Mouse (Mus musculus) CH12F3 (cell line): Measurements from ENCODE around the gene Btbd1.
"Not testable (repeated sequence)": the region's sequence is repeated elsewhere in the genome, so short reads cannot be mapped to it uniquely, and the experiment has no call there.

ENCODE experiments used
- in situ Hi-C: fragments of 300-500 bp; cut with MboI; formaldehyde crosslinking; loops from 2 replicates; pipeline ENCODE4 v1.14.3; 2020; ENCODE audit warnings: low sequenced_read_pairs

The Btbd1 gene

GRCm38 (mm10) chr7:81850171-81850570, 20.9 kb upstream of the Btbd1 start:
- in situ Hi-C loops = no loop called here

DNA sequence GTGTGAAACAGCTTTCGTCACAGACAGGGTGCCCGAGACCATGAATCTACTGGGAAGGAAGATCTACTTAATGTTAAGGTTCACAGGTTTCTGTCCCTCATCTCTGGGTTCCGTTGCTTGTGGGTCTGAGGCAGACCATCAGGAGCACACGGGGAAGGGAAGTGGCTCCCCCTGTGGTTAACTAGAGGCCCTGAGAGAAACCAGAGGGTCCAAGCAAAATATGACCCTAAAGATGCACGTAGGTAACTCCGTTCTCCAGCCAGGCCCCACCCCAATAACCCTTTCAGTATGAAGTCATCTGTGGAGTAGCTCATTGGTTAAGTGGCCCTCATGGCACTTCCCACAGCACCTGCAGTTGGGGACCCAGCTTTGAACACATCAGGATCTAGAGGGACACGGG, 20.4 kb upstream of the Btbd1 start:
- in situ Hi-C loops = no loop called here

DNA sequence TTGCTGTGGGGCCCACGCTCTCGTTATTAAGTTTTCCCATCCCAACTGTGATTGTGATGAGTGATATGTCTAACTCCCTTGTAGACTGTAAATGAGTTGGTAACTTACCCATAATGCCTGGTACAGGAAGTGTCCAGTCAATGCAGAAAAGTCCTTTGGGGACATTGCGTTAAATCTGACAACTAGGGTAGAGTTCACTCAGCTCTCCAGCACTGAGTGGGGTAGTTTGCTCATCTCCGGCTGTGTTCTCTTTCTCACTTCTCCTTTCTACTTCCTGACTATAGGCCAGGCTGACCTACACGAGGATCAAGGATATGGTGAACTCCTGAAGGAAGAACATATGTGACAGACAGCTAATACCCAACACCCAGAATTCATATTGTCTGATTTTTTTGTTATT, 20.0 kb upstream of the Btbd1 start:
- in situ Hi-C loops = no loop called here

GRCm38 (mm10) chr7:81847777-81848176, 18.5 kb upstream of the Btbd1 start:
- in situ Hi-C loops = no loop called here

DNA sequence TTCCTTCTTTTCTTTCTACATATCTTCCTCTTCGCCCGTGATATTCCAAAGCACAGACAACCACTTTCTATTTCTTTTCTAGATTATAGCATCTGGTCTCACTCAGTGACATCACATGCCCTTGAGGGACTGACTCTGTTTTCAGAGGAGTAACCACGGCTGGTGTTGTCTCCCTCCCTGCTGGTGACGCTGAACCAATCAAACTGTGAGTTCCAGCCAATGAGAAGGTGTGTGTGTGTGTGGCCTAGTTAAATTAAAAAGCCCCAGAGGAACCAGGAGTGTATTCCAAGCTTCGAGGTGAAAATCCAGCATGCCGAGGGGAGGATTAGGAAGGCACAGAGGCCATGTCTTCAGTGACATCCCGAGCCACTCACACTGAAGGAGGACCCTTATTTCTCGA, 17.8 kb upstream of the Btbd1 start:
- in situ Hi-C loops = no loop called here

- in situ Hi-C loops = no loop called here
Observed at GRCm38 (mm10) chr7:81846008-81846407, 16.8 kb upstream of the Btbd1 start.

- in situ Hi-C loops = no loop called here
Observed at GRCm38 (mm10) chr7:81845313-81845712, 16.1 kb upstream of the Btbd1 start.

DNA sequence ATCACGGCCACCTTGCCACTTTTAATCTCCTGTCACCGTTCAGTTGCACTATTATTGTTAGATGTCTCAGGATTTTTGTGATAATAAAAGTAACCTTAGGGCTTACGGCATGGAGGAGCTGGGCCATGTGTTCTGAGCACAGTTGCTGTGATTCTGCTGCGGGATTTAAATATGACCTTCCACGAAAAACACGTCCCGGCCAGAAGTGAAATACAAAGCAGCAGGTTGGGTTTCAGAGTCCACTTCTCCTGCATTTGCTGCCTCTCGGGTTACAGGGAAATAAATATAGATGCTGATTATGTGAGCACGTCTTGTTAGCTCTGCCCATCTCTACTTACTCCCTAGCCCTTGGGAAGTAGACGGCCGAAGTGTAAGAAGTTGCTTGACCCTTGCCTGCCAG, 15.6 kb upstream of the Btbd1 start:
- in situ Hi-C loops = no loop called here

DNA sequence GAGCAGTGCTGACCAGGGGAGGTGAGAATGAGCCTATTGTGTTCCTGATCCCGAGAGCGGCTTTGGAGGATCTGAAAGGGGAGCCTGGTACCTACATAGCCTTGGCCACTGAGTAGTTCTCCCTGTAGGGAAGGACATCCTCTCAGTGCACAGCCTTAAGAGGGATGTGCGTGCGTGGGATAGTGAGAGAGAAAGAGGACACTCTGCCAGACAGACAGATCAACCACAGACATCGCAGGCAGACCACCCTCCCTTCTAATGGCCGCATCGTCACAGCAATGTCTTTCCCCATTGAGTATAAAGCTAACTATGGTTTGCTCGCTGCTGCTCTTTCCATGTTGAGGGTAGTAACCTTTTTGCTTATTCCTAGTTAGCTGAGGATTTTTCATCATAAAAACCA, 14.7 kb upstream of the Btbd1 start:
- in situ Hi-C loops = no loop called here

- in situ Hi-C loops = no loop called here
Observed at GRCm38 (mm10) chr7:81842998-81843397, 13.8 kb upstream of the Btbd1 start.

DNA sequence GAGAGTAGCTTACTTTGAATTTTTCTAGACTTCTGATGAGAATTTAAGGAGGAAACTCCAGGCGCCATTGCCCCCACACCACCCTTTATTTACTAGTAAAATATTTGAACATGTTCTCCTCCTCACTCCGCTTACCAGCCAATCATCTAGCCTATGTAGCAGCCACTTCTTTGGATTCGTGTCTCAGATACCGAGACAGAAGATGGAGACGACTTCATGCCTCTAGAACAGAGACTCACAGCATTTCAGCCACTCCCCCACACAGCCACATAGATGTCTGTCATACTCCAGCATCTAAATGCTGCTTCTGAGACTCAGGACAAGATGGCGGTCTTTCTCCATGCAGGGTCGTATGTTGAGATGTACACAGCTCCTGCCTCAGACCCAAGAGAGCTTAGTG, 12.9 kb upstream of the Btbd1 start:
- in situ Hi-C loops = no loop called here

- in situ Hi-C loops = no loop called here
Observed at GRCm38 (mm10) chr7:81841439-81841838, 12.2 kb upstream of the Btbd1 start.

GRCm38 (mm10) chr7:81840661-81841181, 11.5 kb upstream of the Btbd1 start:
- in situ Hi-C loops = no loop called here

GRCm38 (mm10) chr7:81839746-81840145, 10.5 kb upstream of the Btbd1 start:
- in situ Hi-C loops = no loop called here

GRCm38 (mm10) chr7:81837771-81838170, 8.5 kb upstream of the Btbd1 start:
- in situ Hi-C loops = not testable (repeated sequence)

DNA sequence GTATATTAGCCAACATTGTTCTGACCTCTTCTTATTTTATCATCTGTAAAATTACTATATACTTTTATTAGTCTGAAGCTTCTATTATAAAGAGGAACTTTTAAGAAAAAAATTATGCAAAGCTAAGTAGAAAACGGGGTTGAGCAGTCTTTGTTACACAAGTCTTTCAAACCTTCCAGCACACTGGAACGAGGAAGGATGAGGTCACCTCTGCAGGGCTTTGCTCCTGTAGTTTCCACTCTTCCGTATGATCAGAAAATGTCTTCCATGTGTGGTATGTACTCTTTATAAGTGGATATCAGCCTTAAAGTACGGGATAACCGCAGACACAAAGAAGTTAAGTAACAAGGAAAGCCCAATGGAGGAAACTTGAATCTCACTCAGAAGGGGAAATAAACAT, 6.2 kb upstream of the Btbd1 start:
- in situ Hi-C loops = no loop called here

GRCm38 (mm10) chr7:81834847-81835246, 5.6 kb upstream of the Btbd1 start:
- in situ Hi-C loops = no loop called here

GRCm38 (mm10) chr7:81828681-81829378, 401 bp downstream of the Btbd1 start:
- in situ Hi-C loops = no loop called here

GRCm38 (mm10) chr7:81827806-81828667, 1.2 kb downstream of the Btbd1 start:
- in situ Hi-C loops = no loop called here

GRCm38 (mm10) chr7:81825381-81825780, 3.9 kb downstream of the Btbd1 start:
- in situ Hi-C loops = no loop called here

DNA sequence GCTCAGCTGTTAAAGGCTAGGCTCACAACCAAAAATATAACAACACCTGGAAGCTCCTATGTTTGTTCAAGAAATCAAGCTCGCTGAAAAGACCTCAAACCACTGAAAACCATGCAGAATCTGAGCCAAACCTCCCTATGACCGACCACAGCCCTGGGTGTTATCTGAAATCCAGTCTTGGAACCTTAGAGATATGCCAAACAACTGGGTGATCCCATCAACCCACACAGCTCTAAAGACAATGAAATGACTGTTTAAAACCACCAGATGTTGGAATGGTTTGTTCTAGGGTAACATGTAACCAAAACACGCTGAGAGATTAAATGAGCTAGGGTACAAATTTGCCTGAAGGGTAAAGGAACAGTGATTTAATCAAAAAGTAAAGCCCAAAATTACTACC, 4.3 kb downstream of the Btbd1 start:
- in situ Hi-C loops = no loop called here

DNA sequence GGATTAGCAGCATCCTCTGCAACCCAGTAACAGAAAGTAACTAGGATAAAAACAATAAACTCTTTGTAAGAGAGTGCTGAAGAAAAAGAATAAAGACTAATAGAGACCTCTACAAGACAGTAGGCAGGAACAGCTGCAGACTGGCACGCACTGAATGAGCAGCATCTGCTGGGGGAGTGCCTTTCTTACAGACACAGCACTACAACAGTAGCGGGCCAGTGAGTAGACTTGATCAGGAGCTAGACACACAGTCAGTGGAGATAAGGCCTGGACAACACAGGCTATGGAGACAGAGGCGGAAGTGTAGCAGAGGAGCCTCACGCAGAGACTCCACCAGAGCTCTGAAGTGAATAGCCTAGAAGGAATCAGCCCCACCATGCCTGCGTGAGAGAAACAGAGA, 23.2 kb downstream of the Btbd1 start:
- in situ Hi-C loops = no loop called here
